Mouse (Mus musculus): ENCODE data around the gene Yeats2.

The Yeats2 gene

DNA sequence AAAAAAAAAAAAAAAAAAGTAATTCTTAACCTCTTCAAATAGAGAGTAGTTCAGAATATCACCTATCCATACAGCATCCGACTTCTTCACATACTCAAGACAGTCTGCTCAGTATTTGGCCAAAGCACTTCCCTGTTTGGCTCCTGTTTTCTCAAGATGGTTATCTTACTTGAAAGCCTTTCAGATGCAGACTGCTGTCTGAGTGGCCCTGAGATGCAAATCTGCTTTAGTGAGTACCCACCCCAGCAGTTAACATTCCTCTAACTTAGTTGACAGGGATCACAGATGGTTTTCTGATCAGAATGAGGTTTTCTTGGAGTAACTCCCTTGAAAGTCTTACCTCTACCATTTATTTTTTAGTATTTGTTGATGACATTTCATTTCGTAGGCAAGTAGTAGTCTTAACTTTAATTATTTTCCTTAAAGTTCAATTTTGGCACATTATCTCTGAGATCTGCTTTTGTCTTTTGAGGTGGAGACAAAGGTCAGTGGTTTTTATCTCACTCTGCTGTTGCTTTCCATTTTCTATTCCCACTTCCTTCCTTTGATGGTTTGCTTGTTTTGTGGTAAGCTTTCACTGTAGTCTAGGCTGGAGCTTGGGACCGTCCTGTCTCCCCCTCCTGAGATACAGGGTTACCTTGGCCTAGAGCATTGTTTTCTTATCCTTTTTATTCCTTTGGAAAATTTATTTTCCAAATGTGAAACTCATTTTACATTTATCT is 50.5 kb downstream of the Yeats2 start:
- DNase-seq (ENCODE audit: extremely low spot score, low spot score) = no peak

- no peak for DNase-seq (ENCODE audit: extremely low spot score, low spot score)
Measured at GRCm38 (mm10) chr16:20192043-20192442, 51.2 kb downstream of the Yeats2 start.

DNA sequence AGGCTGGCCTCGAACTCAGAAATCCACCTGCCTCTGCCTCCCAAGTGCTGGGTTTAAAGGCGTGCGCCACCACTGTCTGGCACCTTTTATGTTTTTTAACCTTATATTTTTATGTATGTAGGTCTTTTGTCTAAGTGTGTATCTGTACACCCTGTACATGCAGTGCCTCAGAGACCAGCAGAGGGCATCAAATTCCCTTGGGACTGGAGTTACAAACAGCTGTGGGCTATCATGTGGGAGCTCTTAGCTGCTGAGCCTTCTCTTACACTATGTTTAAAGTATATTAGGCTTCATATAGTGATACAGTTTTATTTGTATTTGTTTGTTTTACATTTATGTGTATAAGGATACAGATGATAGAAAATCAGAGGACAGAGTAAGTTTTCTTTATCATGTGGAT is 54.7 kb downstream of the Yeats2 start:
- no peak for DNase-seq (ENCODE audit: extremely low spot score, low spot score)

DNA sequence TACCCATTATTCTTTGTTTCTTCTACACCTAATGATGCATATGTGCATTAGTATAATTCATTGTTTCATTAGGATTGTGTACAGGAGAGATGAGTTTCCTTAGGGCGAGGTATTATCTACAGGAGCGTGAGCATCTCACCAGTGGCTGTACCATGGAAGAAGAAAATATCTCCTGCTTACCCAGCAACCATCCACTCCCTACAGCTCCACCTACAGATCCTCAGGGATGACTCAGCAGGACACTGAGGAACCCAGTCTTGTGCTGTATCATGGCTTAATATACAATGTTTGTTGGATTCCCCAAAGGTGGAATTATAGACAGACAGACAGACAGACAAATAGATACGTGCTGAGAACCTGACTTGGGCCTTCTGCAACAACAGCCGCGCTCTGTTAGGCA is 56.1 kb downstream of the Yeats2 start:
- DNase-seq (ENCODE audit: extremely low spot score, low spot score) = no peak

- no peak for DNase-seq (ENCODE audit: extremely low spot score, low spot score)
Measured at GRCm38 (mm10) chr16:20199501-20200201, 58.8 kb downstream of the Yeats2 start.

GRCm38 (mm10) chr16:20213591-20214226 is 72.8 kb downstream of the Yeats2 start:
- no peak for DNase-seq (ENCODE audit: extremely low spot score, low spot score)

DNA sequence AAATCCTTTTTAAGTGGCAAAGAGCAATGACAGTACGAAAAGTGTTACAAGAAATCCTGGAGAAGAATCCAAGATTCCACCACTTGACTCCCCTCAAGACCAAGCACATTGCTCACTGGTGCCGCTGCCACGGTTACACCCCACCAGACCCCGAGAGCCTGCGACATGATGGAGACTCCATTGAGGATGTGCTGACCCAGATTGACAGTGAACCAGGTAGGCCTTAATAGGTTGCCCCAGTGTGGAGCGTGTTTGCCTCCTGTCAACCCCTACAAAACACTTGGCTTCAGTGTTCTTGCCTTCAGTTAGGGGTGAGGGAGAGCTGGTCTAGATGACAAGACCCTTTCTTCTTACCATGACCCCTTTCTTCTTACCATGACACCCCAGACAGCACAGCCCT is 81.9 kb downstream of the Yeats2 start:
- DNase-seq (ENCODE audit: extremely low spot score, low spot score) = no peak

- no peak for DNase-seq (ENCODE audit: extremely low spot score, low spot score)
Measured at GRCm38 (mm10) chr16:20226676-20227075, 85.8 kb downstream of the Yeats2 start.

DNA sequence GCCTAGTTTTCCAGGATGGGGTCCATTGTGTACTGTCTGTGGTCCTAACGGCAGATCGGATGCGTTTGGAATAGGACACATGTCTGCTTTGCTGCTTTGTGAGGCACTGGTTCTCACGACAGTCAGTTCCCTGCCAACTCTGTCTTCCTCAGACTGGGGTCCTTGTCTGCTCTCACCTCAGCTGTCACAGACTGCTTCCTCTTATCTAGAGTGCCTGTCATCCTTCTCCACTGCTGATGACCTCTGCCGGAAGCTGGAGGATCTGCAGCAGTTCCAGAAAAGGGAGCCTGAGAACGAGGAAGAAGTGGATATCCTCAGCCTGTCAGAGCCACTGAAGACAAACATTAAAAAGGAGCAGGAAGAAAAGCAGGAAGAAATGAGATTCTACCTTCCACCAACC is 86.6 kb downstream of the Yeats2 start:
- no peak for DNase-seq (ENCODE audit: extremely low spot score, low spot score)

GRCm38 (mm10) chr16:20228167-20228566 is 87.3 kb downstream of the Yeats2 start:
- no peak for DNase-seq (ENCODE audit: extremely low spot score, low spot score)

DNA sequence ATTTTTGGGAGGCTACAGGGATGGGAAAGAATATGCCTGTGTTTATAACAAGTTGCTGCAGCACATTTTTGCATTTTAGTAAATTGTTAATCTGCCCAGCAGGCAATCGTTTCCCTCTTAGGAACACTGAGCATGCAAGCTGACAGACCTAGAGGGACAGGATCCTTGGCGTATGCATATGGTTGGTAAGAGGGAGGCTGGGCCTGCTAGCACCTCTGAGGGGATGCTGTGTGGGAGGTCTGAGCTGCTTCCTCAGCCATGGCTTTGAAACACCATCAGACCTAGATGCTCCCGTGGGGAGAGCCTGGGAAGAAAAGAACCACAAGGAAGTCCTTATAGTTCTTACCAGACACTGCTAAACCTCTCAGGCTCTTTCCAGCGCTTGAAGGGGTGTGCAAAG is 93.5 kb downstream of the Yeats2 start:
- DNase-seq (ENCODE audit: extremely low spot score, low spot score) = no peak

- DNase-seq (ENCODE audit: extremely low spot score, low spot score) = peak; percentile 14
Measured at GRCm38 (mm10) chr16:20237426-20237825, 96.6 kb downstream of the Yeats2 start.

GRCm38 (mm10) chr16:20238646-20239045 is 97.8 kb downstream of the Yeats2 start:
- no peak for DNase-seq (ENCODE audit: extremely low spot score, low spot score)

- DNase-seq (ENCODE audit: extremely low spot score, low spot score) = peak; percentile 77
Measured at GRCm38 (mm10) chr16:20240468-20241414, 99.9 kb downstream of the Yeats2 start, which contains the start of gene Map6d1. Gene Map6d1, minus strand, starts transcription at chr16:20241358.

DNA sequence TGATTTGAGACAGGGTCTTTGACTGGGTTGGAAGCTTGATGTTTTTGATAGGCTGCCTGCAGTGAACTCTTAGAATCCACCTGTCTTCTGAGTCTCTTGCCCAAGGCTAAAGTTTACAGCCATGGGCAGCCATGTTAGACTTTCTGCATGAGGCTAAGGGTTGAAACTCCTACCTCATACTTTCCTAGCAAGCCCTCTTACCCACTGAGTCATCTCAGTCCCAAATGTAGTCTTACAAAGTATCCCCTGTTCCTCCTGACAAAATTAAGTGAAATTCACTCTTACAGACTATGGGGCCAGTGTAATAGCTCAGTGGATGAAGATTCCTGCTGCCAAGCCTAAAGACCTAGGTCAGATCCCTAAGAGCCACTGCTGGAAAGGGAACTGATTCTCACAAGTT is 106.2 kb downstream of the Yeats2 start:
- no peak for DNase-seq (ENCODE audit: extremely low spot score, low spot score)

DNA sequence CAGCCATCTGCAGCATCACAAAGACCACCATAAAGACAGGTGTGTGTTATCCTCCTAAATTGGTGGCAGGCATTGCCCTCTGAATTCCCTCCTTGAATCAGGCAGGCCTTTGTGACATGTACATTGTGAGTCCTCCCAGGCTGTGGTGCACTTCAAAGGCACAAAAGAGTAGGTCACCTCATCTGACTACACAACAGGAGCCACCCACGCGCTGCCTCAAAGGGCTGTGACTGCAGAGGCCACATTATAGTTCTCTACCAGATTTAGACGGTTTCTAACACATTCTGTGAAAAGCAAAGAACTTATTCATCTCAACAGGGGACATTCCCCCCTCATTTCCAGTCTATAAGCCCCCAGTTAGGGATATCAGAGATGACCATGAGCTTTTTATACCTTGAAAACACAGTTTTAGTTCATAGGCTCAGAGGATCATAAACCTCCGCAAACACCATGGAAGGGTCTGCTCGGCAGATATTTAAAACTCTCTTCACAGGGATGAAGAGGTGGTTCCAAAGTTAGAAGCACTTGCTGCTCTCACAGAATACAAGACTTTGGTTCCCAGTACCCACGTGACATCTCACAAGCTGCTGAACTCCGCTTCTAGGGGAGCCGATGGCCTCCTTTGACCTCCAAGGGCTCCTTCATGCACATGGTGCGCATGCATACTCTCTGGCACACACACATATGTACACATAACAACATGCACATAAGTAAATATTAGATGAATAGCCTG is 107.7 kb downstream of the Yeats2 start:
- DNase-seq (ENCODE audit: extremely low spot score, low spot score) = no peak

GRCm38 (mm10) chr16:20257926-20258325 is 117.1 kb downstream of the Yeats2 start:
- no peak for DNase-seq (ENCODE audit: extremely low spot score, low spot score)

DNA sequence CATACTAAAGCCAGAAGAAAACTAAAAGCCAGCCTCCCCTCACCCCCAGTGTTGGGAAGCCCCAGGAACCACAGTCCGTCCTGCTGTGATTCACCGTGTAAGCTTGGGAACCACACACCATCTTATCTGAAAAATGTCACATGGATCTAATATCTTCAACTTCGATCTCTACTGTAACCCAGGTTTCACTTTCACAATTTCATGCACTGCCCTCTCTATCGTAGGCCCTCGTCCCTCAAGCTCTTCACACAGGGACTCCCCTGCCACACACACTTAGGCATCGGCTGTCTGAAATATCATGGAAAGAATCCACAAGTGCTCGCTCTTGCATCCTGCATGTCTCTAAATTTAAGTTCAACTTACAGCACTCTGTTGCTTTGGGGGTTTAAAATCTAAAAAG is 124.2 kb downstream of the Yeats2 start:
- no peak for DNase-seq (ENCODE audit: extremely low spot score, low spot score)

DNA sequence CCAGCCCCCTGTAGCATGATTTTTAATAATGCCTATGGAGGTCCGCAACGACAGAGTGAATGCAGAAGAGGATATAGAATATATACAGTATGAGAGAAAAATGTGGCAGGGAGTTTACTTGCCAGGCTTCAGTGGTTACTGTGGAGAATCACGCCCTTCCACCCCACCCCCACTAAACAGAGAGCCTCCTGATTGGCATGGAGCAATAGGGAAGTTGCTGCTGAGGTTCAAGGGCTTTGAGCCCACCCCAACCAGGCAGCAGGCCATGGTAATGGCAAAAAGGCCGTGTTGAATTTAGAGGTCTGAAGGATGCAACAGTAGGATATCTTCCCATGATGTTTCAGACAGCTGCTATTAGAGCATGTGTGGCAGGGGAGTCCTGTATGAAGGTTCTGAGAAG is 130.5 kb downstream of the Yeats2 start:
- no peak for DNase-seq (ENCODE audit: extremely low spot score, low spot score)

DNA sequence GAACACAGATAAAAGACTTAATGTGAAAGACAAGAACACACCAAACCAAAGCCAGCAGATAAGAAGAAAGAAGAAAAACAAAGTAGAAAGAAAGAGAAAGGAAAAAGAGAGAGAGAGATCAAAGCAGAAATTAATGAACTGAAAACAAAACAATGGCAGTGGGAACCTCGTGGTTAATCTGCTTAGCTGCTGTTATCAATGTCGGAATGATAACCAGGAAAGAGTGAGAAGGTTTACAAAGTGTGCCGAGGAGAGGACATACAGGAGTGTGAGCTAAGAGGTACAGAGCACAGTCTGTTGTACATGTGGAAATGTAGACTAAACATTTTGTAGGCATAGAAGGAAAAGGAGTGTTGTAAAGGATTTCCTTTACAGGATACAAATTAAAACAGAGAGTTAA is 132.1 kb downstream of the Yeats2 start:
- no peak for DNase-seq (ENCODE audit: extremely low spot score, low spot score)

DNA sequence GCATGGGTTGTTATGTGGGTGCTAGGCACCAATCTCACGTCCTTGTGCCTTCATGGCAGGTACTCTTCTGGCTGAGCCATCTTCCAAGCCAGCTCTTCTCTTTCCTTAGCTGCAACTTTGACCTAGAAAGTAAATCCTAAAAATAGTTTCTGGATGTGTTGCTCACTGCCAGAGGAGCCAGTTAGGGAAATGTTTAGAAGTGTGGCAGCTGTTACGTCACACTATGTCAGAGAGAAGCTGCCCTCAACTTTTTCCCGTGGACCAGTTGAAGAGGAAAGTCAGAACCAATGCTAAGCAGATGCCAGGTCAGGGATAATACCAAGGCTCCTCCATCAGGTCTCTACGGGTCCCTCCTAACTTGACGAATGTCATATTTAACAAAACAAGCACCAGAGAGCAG is 138.5 kb downstream of the Yeats2 start:
- no peak for DNase-seq (ENCODE audit: extremely low spot score, low spot score)

All from neural tube, embryonic 10.5 days (tissue).